Mouse (Mus musculus) cerebellum, adult (tissue): Measurements from ENCODE around the gene Kcnq5.

Experiments
- ATAC-seq: cut with Nextera tagmentation; 2 replicates; pipeline ENCODE4 v1.9.2; 2017; ENCODE audit warnings: mild to moderate bottlenecking, moderate library complexity, mixed read lengths; ENCODE audit not compliant: insufficient number of reproducible peaks, low FRiP score, low TSS enrichment

Kcnq5 gene

GRCm38 (mm10) chr1:21961251-21962082, at the start of gene Kcnq5:
TSS of gene Kcnq5 (minus strand) at chr1:21961942.
- 0 out of 2 replicates have a peak, but pooled peaks have one; percentile 47 for ATAC-seq

- no peak for ATAC-seq
These were observed 18.0 kb upstream of the Kcnq5 start for GRCm38 (mm10) chr1:21979755-21980154.

GRCm38 (mm10) chr1:21979292-21979691, 17.6 kb upstream of the Kcnq5 start:
- no peak for ATAC-seq

GRCm38 (mm10) chr1:21974040-21974439, 12.3 kb upstream of the Kcnq5 start:
- ATAC-seq, result no peak

- no peak for ATAC-seq
These were observed 5.4 kb upstream of the Kcnq5 start for GRCm38 (mm10) chr1:21967139-21967538.

- no peak for ATAC-seq
These were observed 1.4 kb upstream of the Kcnq5 start for GRCm38 (mm10) chr1:21962896-21963864.

GRCm38 (mm10) chr1:21962083-21962471, 335 bp upstream of the Kcnq5 start:
- 0 out of 2 replicates have a peak, but pooled peaks have one; percentile 7 for ATAC-seq

GRCm38 (mm10) chr1:21960421-21961250, 1.1 kb downstream of the Kcnq5 start:
- ATAC-seq, result no peak; the same call in 1 of the 2 replicates

- ATAC-seq, result no peak
These were observed 2.0 kb downstream of the Kcnq5 start for GRCm38 (mm10) chr1:21959648-21960285.

- ATAC-seq, result no peak
These were observed 3.7 kb downstream of the Kcnq5 start for GRCm38 (mm10) chr1:21958013-21958412.

- no peak for ATAC-seq
These were observed 20.9 kb downstream of the Kcnq5 start for GRCm38 (mm10) chr1:21940831-21941230.

GRCm38 (mm10) chr1:21927182-21927581, 34.6 kb downstream of the Kcnq5 start:
- ATAC-seq, result no peak

- ATAC-seq, result no peak
These were observed 38.5 kb downstream of the Kcnq5 start for GRCm38 (mm10) chr1:21923293-21923642.

- ATAC-seq, result no peak
These were observed 39.0 kb downstream of the Kcnq5 start for GRCm38 (mm10) chr1:21922578-21923292.

GRCm38 (mm10) chr1:21919276-21919675, 42.5 kb downstream of the Kcnq5 start:
- ATAC-seq, result no peak

- no peak for ATAC-seq
These were observed 65.5 kb downstream of the Kcnq5 start for GRCm38 (mm10) chr1:21896067-21896719.

GRCm38 (mm10) chr1:21883747-21884146, 78.0 kb downstream of the Kcnq5 start:
- no peak for ATAC-seq

GRCm38 (mm10) chr1:21870889-21871288, 90.9 kb downstream of the Kcnq5 start:
- no peak for ATAC-seq

- ATAC-seq, result 0 out of 2 replicates have a peak, but pooled peaks have one; percentile 40
These were observed 93.3 kb downstream of the Kcnq5 start for GRCm38 (mm10) chr1:21868484-21868883.
